Mouse (Mus musculus) liver, embryonic 15.5 days (tissue): ENCODE data around the gene Slc7a14. TPM values are rescaled to one million over a fixed set of nuclear protein-coding genes. Genes with fewer than 3 reads are reported as not detected.

ENCODE experiments used
- ATAC-seq: fragments of 200-750 bp; cut with Nextera tagmentation; 2 replicates; pipeline ENCODE4 v1.8.0; 2017; ENCODE audit warnings: moderate number of reproducible peaks, mild to moderate bottlenecking, moderate library complexity; ENCODE audit not compliant: insufficient read depth
- H3K27ac ChIP-seq: fragments of 300-500 bp; sonication (generic); replicated peaks from 2 replicates; pipeline ENCODE4 v1.5.1; 2015; ENCODE audit warnings: mild to moderate bottlenecking, inconsistent platforms
- H3K27me3 ChIP-seq: fragments of 300-500 bp; sonication (generic); 2 replicates; pipeline ENCODE4 v1.6.1; 2015; ENCODE audit warnings: mild to moderate bottlenecking, inconsistent platforms
- H3K36me3 ChIP-seq: fragments of 300-500 bp; sonication (generic); replicated peaks from 2 replicates; pipeline ENCODE4 v1.6.1; 2015; ENCODE audit warnings: moderate library complexity, mild to moderate bottlenecking, inconsistent platforms
- H3K4me1 ChIP-seq: fragments of 300-500 bp; sonication (generic); replicated peaks from 2 replicates; pipeline ENCODE4 v1.6.1; 2015; ENCODE audit warnings: inconsistent platforms
- H3K4me2 ChIP-seq: fragments of 300-500 bp; sonication (generic); 2 replicates; pipeline ENCODE4 v1.6.1; 2015; ENCODE audit warnings: moderate library complexity, mild to moderate bottlenecking, inconsistent platforms
- H3K4me3 ChIP-seq: fragments of 300-500 bp; sonication (generic); replicated peaks from 2 replicates; pipeline ENCODE4 v1.5.1; 2015; ENCODE audit warnings: mild to moderate bottlenecking, inconsistent platforms
- H3K9ac ChIP-seq: fragments of 300-500 bp; sonication (generic); 2 replicates; pipeline ENCODE4 v1.6.1; 2015; ENCODE audit warnings: moderate library complexity, mild to moderate bottlenecking, inconsistent platforms
- H3K9me3 ChIP-seq: fragments of 300-500 bp; sonication (generic); replicated peaks from 2 replicates; pipeline ENCODE4 v1.6.1; 2016; ENCODE audit warnings: inconsistent platforms
- WGBS: fragments of 180-500 bp; shearing (Covaris S2); methylation state at CpG from one replicate; pipeline ENCODE4 v1.1.7; 2015; ENCODE audit warnings: mixed read lengths; ENCODE audit not compliant: insufficient replicate concordance; 5-methylcytosine and 5-hydroxymethylcytosine counted together
- polyA plus RNA-seq: library from polyadenylated mRNA; unstranded; fragments of >200 nt; fragmentation: Nextera tagmentation; extraction: Ambion mirVana; gene quantifications from 2 replicates; pipeline ENCODE4 v1.2.1, GENCODE M21; 2015

Gene Slc7a14
- polyA plus RNA-seq, 1 experiment from 2014 or later, result 0.03 TPM

GRCm38 (mm10) chr3:31208046-31208445, 102.1 kb downstream of the Slc7a14 start:
- Histone ChIP-seq H3K27me3 (no peaks in the 10 kb centered on the region), H3K36me3 (no peaks in the 10 kb centered on the region), H3K27ac (no peak overlapping the region), H3K4me3 (no peak overlapping the region), H3K4me1 (no peaks in the 10 kb centered on the region), H3K4me2 (no peak overlapping the region), H3K9ac (no peak overlapping the region), H3K9me3 (no peaks in the 10 kb centered on the region)
- WGBS, result 46% methylated on average over 4 of the region's 4 CpGs
- no peak for ATAC-seq

GRCm38 (mm10) chr3:31205167-31205566, 105.0 kb downstream of the Slc7a14 start:
- Histone ChIP-seq H3K36me3 (no peaks in the 10 kb centered on the region), H3K4me3 (no peak overlapping the region), H3K4me1 (no peaks in the 10 kb centered on the region), H3K27me3 (no peaks in the 10 kb centered on the region), H3K9ac (no peak overlapping the region), H3K4me2 (no peak overlapping the region), H3K9me3 (no peaks in the 10 kb centered on the region), H3K27ac (no peak overlapping the region)
- 51% methylated on average over 3 of the region's 3 CpGs for WGBS
- no peak for ATAC-seq

- Histone ChIP-seq H3K27ac (no peak overlapping the region), H3K36me3 (no peaks in the 10 kb centered on the region), H3K9ac (no peak overlapping the region), H3K4me2 (no peak overlapping the region), H3K4me3 (no peak overlapping the region), H3K9me3 (no peaks in the 10 kb centered on the region), H3K4me1 (no peaks in the 10 kb centered on the region), H3K27me3 (no peaks in the 10 kb centered on the region)
- WGBS, result 71% methylated on average over 11 of the region's 11 CpGs
- ATAC-seq, result no peak
Measured at GRCm38 (mm10) chr3:31203947-31204346, 106.2 kb downstream of the Slc7a14 start.

- H3K4me3 ChIP-seq, result no peak overlapping the region
- H3K9ac ChIP-seq, result no peak overlapping the region
- no peak overlapping the region for H3K4me2 ChIP-seq
- H3K27ac ChIP-seq, result no peak overlapping the region
- no peaks in the 10 kb centered on the region for H3K36me3 ChIP-seq
- 69% methylated on average over 17 of the region's 17 CpGs for WGBS
- H3K27me3 ChIP-seq, result no peaks in the 10 kb centered on the region
- H3K4me1 ChIP-seq, result no peaks in the 10 kb centered on the region
- H3K9me3 ChIP-seq, result no peaks in the 10 kb centered on the region
- ATAC-seq, result no peak
Measured at GRCm38 (mm10) chr3:31199162-31199877, 110.9 kb downstream of the Slc7a14 start.

- H3K9me3 ChIP-seq, result no peaks in the 10 kb centered on the region
- H3K4me3 ChIP-seq, result no peak overlapping the region
- no peak overlapping the region for H3K9ac ChIP-seq
- no peaks in the 10 kb centered on the region for H3K36me3 ChIP-seq
- no peaks in the 10 kb centered on the region for H3K4me1 ChIP-seq
- H3K27me3 ChIP-seq, result no peaks in the 10 kb centered on the region
- no peak overlapping the region for H3K27ac ChIP-seq
- H3K4me2 ChIP-seq, result no peak overlapping the region
- no peak for ATAC-seq
- 64% methylated on average over 10 of the region's 10 CpGs for WGBS
Measured at GRCm38 (mm10) chr3:31191402-31191801, 118.8 kb downstream of the Slc7a14 start.

GRCm38 (mm10) chr3:31190342-31190741, 119.8 kb downstream of the Slc7a14 start:
- Histone ChIP-seq H3K9me3 (no peaks in the 10 kb centered on the region), H3K27me3 (no peaks in the 10 kb centered on the region), H3K4me1 (no peaks in the 10 kb centered on the region), H3K4me2 (no peak overlapping the region), H3K36me3 (no peaks in the 10 kb centered on the region), H3K4me3 (no peak overlapping the region), H3K27ac (no peak overlapping the region), H3K9ac (no peak overlapping the region)
- ATAC-seq, result no peak
- WGBS, result 78% methylated on average over 7 of the region's 7 CpGs

- H3K9ac ChIP-seq, result no peak overlapping the region
- no peaks in the 10 kb centered on the region for H3K27me3 ChIP-seq
- H3K27ac ChIP-seq, result no peak overlapping the region
- no peak overlapping the region for H3K4me2 ChIP-seq
- H3K4me3 ChIP-seq, result no peak overlapping the region
- 65% methylated on average over 12 of the region's 12 CpGs for WGBS
- H3K9me3 ChIP-seq, result no peaks in the 10 kb centered on the region
- no peaks in the 10 kb centered on the region for H3K36me3 ChIP-seq
- no peak for ATAC-seq
- no peaks in the 10 kb centered on the region for H3K4me1 ChIP-seq
Measured at GRCm38 (mm10) chr3:31166365-31166871, 143.8 kb downstream of the Slc7a14 start.

GRCm38 (mm10) chr3:31165803-31166202, 144.4 kb downstream of the Slc7a14 start:
- no peak overlapping the region for H3K4me3 ChIP-seq
- no peak overlapping the region for H3K27ac ChIP-seq
- H3K9ac ChIP-seq, result no peak overlapping the region
- H3K4me1 ChIP-seq, result no peaks in the 10 kb centered on the region
- 57% methylated on average over 3 of the region's 3 CpGs for WGBS
- no peaks in the 10 kb centered on the region for H3K27me3 ChIP-seq
- H3K9me3 ChIP-seq, result no peaks in the 10 kb centered on the region
- no peak overlapping the region for H3K4me2 ChIP-seq
- no peak for ATAC-seq
- H3K36me3 ChIP-seq, result no peaks in the 10 kb centered on the region

GRCm38 (mm10) chr3:31162860-31163259, 147.3 kb downstream of the Slc7a14 start:
- ATAC-seq, result no peak
- Histone ChIP-seq H3K4me2 (no peak overlapping the region), H3K36me3 (no peaks in the 10 kb centered on the region), H3K27ac (no peak overlapping the region), H3K4me1 (no peaks in the 10 kb centered on the region), H3K9ac (no peak overlapping the region), H3K4me3 (no peak overlapping the region), H3K27me3 (no peaks in the 10 kb centered on the region), H3K9me3 (no peaks in the 10 kb centered on the region)
- WGBS, result 70% methylated on average over 14 of the region's 14 CpGs

- Histone ChIP-seq H3K4me3 (no peak overlapping the region), H3K9ac (no peak overlapping the region), H3K4me1 (no peaks in the 10 kb centered on the region), H3K9me3 (no peaks in the 10 kb centered on the region), H3K27me3 (no peaks in the 10 kb centered on the region), H3K36me3 (no peaks in the 10 kb centered on the region), H3K27ac (no peak overlapping the region), H3K4me2 (no peak overlapping the region)
- 45% methylated on average over 6 of the region's 6 CpGs for WGBS
- ATAC-seq, result no peak
Measured at GRCm38 (mm10) chr3:31161336-31161735, 148.8 kb downstream of the Slc7a14 start.

- no peaks in the 10 kb centered on the region for H3K9me3 ChIP-seq
Measured at GRCm38 (mm10) chr3:31160046-31160445, 150.1 kb downstream of the Slc7a14 start.

GRCm38 (mm10) chr3:31157776-31158175, 152.4 kb downstream of the Slc7a14 start:
- no peak for ATAC-seq
- H3K9me3 ChIP-seq, result no peaks in the 10 kb centered on the region
- no peak overlapping the region for H3K4me2 ChIP-seq
- WGBS, result 72% methylated on average over 15 of the region's 15 CpGs
- no peak overlapping the region for H3K4me3 ChIP-seq
- H3K27ac ChIP-seq, result no peak overlapping the region
- H3K9ac ChIP-seq, result no peak overlapping the region
- H3K27me3 ChIP-seq, result no peaks in the 10 kb centered on the region
- no peaks in the 10 kb centered on the region for H3K36me3 ChIP-seq
- no peaks in the 10 kb centered on the region for H3K4me1 ChIP-seq

More at GRCm38 (mm10) chr3:31160046-31160445, 150.1 kb downstream of the Slc7a14 start:
- WGBS, result 45% methylated on average over 10 of the region's 10 CpGs
- H3K4me2 ChIP-seq, result no peak overlapping the region
- no peaks in the 10 kb centered on the region for H3K27me3 ChIP-seq
- no peak overlapping the region for H3K9ac ChIP-seq
- no peak overlapping the region for H3K4me3 ChIP-seq
- H3K36me3 ChIP-seq, result no peaks in the 10 kb centered on the region
- H3K27ac ChIP-seq, result no peak overlapping the region
- no peak for ATAC-seq
- no peaks in the 10 kb centered on the region for H3K4me1 ChIP-seq
